Mouse (Mus musculus) hindbrain, embryonic 16.5 days (tissue): ENCODE measurements around the gene Mtmr11. TPM values are rescaled to one million over a fixed set of nuclear protein-coding genes. Genes with fewer than 3 reads are reported as not detected.

Source experiments
- ATAC-seq: fragments of 200-750 bp; cut with Nextera tagmentation; 2 replicates; pipeline ENCODE4 v1.8.0; 2017; ENCODE audit warnings: moderate TSS enrichment, moderate library complexity
- H3K27ac ChIP-seq: fragments of 300-500 bp; sonication (generic); 2 replicates; pipeline ENCODE4 v1.5.1; 2014; ENCODE audit warnings: low read depth, mild to moderate bottlenecking, control low read depth, low read length, moderate library complexity
- H3K27me3 ChIP-seq: fragments of 300-500 bp; sonication (generic); replicated peaks from 2 replicates; pipeline ENCODE4 v1.6.1; 2014; ENCODE audit warnings: low read length; ENCODE audit not compliant: control insufficient read depth, insufficient read depth
- H3K36me3 ChIP-seq: fragments of 300-500 bp; sonication (generic); 2 replicates; pipeline ENCODE4 v1.6.1; 2014; ENCODE audit warnings: mild to moderate bottlenecking, low read length, moderate library complexity, mixed read lengths; ENCODE audit not compliant: control insufficient read depth, insufficient read depth
- H3K4me1 ChIP-seq: fragments of 300-500 bp; sonication (generic); 2 replicates; pipeline ENCODE4 v1.6.1; 2014; ENCODE audit warnings: low read depth, low read length; ENCODE audit not compliant: control insufficient read depth, insufficient read depth
- H3K4me2 ChIP-seq: fragments of 300-500 bp; sonication (generic); 2 replicates; pipeline ENCODE4 v1.6.1; 2014; ENCODE audit warnings: mild to moderate bottlenecking, low read length, control low read depth, moderate library complexity
- H3K4me3 ChIP-seq: fragments of 300-500 bp; sonication (generic); 2 replicates; pipeline ENCODE4 v1.5.1; 2014; ENCODE audit warnings: mild to moderate bottlenecking, low read length, control low read depth, moderate library complexity
- H3K9ac ChIP-seq: fragments of 300-500 bp; sonication (generic); 2 replicates; pipeline ENCODE4 v1.6.1; 2014; ENCODE audit warnings: low read depth, mild to moderate bottlenecking, control low read depth, low read length, moderate library complexity
- H3K9me3 ChIP-seq: fragments of 300-500 bp; sonication (generic); 2 replicates; pipeline ENCODE4 v1.6.1; 2014; ENCODE audit warnings: mild to moderate bottlenecking, low read length, moderate library complexity; ENCODE audit not compliant: control insufficient read depth
- WGBS: fragments of 180-500 bp; shearing (Covaris S2); extraction: QIAGEN DNeasy Blood & Tissue Kit; methylation state at CpG from one replicate; pipeline ENCODE4 v1.1.7; 2014; 5-methylcytosine and 5-hydroxymethylcytosine counted together
- microRNA-seq: library from miRNA; unstranded; fragments of <30 nt; microRNA quantifications from one replicate; pipeline ENCODE4, GENCODE M21; 2017
- polyA plus RNA-seq: library from polyadenylated mRNA; unstranded; fragments of >200 nt; fragmentation: Nextera tagmentation; extraction: Ambion mirVana; gene quantifications from 2 replicates; pipeline ENCODE4 v1.2.1, GENCODE M21; 2015

The Mtmr11 gene
- polyA plus RNA-seq, 1 experiment from 2014 or later = 12.7 TPM

- peak within 1 kb of the TSS; percentile 60 for H3K4me3 ChIP-seq
- under 1% methylated on average over 43 of the region's 43 CpGs for WGBS
Measured at GRCm38 (mm10) chr3:96220765-96221639, 59.2 kb downstream of the Mtmr11 start, which contains the start of the genes Hist2h2ac and Hist2h2be. TSS of gene Hist2h2ac (minus strand) at chr3:96220880. TSS of gene Hist2h2be (plus strand) at chr3:96221119.

More at GRCm38 (mm10) chr3:96220765-96221639, 59.2 kb downstream of the Mtmr11 start, which contains the start of the genes Hist2h2ac and Hist2h2be:
- Histone ChIP-seq H3K9ac (peak within 1 kb of the TSS; percentile 77), H3K9me3 (no peaks in the 10 kb centered on the region), H3K27ac (peak within 1 kb of the TSS; percentile 95), H3K4me1 (peaks cover 21% of the 10 kb centered on the region), H3K27me3 (no peaks in the 10 kb centered on the region), H3K4me2 (peak within 1 kb of the TSS; percentile 77), H3K36me3 (no peaks in the 10 kb centered on the region)
- peak; percentile 89 for ATAC-seq

Small RNAs within 50 kb of the gene (microRNA-seq; reads per million reads assigned to microRNA genes)
- not detected for gene Gm44492

Other genes with a start within 250 kb of the Mtmr11 start
- 110 and 118 TPM in 2 replicates for gene Anp32e, start 232.8 kb upstream of the Mtmr11 start, polyA plus RNA-seq
- 27.7 and 41.3 TPM in 2 replicates for gene Plekho1, start 166.0 kb upstream of the Mtmr11 start, polyA plus RNA-seq
- 58.7 and 60.8 TPM in 2 replicates for gene Vps45, start 103.5 kb upstream of the Mtmr11 start, polyA plus RNA-seq
- 6.5 and 8.7 TPM in 2 replicates for gene Otud7b, start 57.5 kb upstream of the Mtmr11 start, polyA plus RNA-seq
- 131 and 152 TPM in 2 replicates for gene Sf3b4, start 10.3 kb downstream of the Mtmr11 start, polyA plus RNA-seq
- gene Sv2a, start 19.1 kb downstream of the Mtmr11 start, polyA plus RNA-seq = 135 TPM in 2 replicates
- 52.7 and 57.2 TPM in 2 replicates for gene Bola1, start 57.7 kb downstream of the Mtmr11 start, polyA plus RNA-seq
- not detected in 2 replicates for gene Hist2h2ab, start 57.9 kb downstream of the Mtmr11 start, polyA plus RNA-seq
- 1.3 TPM in 1 of 2 replicates, not detected in the other for gene Hist2h2ac, start 58.9 kb downstream of the Mtmr11 start, polyA plus RNA-seq
- 4.9 and 5.5 TPM in 2 replicates for gene Hist2h2be, start 59.1 kb downstream of the Mtmr11 start, polyA plus RNA-seq
- gene Hist2h3c2, start 77.1 kb downstream of the Mtmr11 start, polyA plus RNA-seq = 0.70 and 1.1 TPM in 2 replicates
- 31.6 and 34.2 TPM in 2 replicates for gene Hist2h2aa2, start 78.3 kb downstream of the Mtmr11 start, polyA plus RNA-seq
- 6.1 and 9.9 TPM in 2 replicates for gene Hist2h2aa1, start 83.5 kb downstream of the Mtmr11 start, polyA plus RNA-seq
- gene Hist2h3c1, start 84.7 kb downstream of the Mtmr11 start, polyA plus RNA-seq = 0.21 and 0.47 TPM in 2 replicates
- 2.8 and 3.1 TPM in 2 replicates for gene Hist2h4, start 101.3 kb downstream of the Mtmr11 start, polyA plus RNA-seq
- gene Hist2h3b, start 106.7 kb downstream of the Mtmr11 start, polyA plus RNA-seq = 8.1 and 8.4 TPM in 2 replicates
- 1.5 and 2.1 TPM in 2 replicates for gene Hist2h2bb, start 107.7 kb downstream of the Mtmr11 start, polyA plus RNA-seq
- 1.7 and 2.3 TPM in 2 replicates for gene Fcgr1, start 132.0 kb downstream of the Mtmr11 start, polyA plus RNA-seq